Mouse (Mus musculus) thymus, adult 18-20 months (tissue): ENCODE results near the gene Esam.
A peak's percentile ranks its signal among the peaks of the same experiment; 100 is the strongest.

ENCODE experiments used
- DNase-seq, 2 experiments: peaks; one replicate each; pipeline ENCODE4 v3.0.0; 2022; ENCODE audit warnings: mixed read lengths in 2 of 2

Gene Esam

GRCm38 (mm10) chr9:37530888-37531705, 3.2 kb downstream of the Esam start:
- DNase-seq: no peak

DNA sequence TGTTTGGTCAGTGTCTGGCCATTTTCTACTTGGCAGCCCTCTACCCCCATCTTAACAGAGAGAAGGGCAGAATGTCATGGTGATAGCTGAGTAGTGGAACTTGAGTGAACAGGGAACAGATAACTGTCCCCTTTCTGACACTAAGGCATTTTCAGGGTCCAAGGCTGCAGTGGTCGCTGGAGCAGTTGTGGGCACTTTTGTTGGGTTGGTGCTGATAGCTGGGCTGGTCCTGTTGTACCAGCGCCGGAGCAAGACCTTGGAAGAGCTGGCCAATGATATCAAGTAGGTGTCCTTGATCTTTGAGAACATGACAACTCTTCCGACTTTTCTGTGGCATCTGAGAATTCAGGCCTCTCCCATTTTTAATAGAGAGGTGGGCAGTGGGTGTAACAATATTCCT, 9.0 kb downstream of the Esam start:
- DNase-seq: no peak

GRCm38 (mm10) chr9:37537658-37538250, 9.9 kb downstream of the Esam start:
- no peak for DNase-seq

DNA sequence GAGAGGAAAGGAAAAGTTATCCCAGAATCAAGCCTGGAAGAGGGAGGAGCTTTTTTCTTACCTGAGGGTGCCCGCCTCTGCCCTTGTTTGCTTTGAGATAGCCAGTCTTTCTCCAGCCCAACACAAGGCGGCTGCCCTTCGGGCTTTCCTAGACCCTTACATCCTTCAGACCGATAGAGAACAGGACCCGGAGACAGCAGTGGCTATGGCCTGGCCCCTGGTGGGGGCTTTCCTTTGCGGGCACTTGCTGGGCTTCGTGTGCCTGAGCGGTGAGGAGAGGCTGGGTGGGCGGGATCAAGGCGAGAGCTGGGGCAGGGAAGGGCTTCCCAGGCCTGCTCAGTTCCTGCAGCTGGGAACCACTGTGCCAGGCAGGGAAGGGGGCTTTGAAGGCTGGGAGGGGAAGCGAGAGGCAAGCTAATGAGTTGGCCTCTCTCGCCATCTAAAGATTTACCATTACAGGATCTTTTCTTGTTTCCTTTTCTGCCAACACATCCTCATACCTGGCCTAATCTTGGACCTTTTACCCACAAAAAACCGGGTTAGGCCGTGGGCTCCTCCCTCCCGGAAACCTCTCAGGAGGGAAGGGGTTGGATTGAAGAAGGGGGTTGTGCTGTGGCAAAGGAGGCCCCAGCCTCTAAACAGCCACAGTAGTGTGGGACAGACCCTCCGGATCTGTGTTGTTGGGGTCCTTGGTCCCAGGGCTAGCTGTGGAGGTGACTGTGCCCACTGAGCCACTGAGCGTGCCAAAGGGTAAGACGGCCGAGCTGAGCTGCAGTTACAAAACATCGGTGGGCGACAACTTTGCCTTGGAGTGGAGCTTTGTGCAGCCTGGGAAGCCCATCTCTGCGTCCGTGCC, 11.5 kb downstream of the Esam start, which contains the start of gene Vsig2:
Gene Vsig2 (plus strand): TSS at position 86 of the 856 bp plus-strand sequence.
- no peak for DNase-seq

DNA sequence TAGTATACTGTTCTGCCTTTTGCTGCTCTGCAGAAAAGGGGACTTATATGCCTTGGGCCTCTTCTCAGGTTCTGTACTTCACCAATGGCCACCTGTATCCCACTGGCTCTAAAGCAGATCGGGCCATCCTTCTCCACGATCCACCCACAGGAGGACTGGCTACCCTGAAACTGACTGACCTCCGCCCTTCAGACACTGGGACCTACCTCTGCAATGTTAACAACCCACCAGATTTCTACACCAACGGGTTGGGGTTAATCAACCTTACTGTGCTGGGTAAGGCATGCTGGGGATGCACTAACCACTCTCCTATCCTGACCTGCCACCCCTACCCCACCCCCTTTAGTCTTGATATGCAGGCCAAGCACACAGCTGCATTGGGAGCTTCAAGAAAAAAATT, 12.3 kb downstream of the Esam start:
- no peak for DNase-seq

DNA sequence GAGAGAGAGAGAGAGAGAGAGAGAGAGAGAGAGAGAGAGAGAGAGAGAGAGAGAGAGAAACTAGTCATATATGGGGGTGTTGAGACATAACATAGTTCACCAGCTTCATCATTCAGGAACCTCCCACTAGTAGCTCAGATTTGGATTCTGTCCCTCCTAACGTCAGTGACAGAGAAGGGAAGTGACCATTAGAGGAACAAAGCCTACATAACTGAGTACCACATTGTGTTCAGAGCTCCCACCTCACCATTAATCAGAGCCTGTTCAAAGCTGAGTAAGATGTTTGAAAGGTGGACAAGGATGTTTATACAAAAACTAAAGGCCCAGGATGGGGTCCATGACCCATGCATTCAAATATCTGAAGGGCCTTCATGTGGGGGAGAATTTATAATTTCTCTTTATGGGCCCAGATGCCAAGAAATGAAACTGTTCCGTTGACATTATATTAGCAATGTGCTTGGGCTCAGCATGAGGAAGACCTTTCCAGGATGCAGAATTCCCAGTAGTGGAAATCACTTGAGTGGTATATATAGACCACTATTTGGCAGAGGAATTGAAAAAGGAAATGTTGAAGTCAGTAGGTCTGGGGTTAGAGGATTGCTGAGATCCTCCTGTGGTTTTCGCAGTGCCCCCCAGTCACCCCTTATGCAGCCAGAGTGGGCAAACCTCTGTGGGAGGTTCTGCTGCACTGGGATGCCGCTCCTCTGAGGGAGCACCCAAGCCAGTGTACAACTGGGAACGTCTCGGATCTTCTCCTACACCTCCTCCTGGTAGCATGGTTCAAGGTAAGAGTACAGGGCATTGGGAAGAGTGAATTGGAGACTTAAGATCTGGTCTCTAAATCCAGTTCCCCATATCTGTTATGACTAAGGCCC, 13.1 kb downstream of the Esam start:
- DNase-seq: no peak

DNA sequence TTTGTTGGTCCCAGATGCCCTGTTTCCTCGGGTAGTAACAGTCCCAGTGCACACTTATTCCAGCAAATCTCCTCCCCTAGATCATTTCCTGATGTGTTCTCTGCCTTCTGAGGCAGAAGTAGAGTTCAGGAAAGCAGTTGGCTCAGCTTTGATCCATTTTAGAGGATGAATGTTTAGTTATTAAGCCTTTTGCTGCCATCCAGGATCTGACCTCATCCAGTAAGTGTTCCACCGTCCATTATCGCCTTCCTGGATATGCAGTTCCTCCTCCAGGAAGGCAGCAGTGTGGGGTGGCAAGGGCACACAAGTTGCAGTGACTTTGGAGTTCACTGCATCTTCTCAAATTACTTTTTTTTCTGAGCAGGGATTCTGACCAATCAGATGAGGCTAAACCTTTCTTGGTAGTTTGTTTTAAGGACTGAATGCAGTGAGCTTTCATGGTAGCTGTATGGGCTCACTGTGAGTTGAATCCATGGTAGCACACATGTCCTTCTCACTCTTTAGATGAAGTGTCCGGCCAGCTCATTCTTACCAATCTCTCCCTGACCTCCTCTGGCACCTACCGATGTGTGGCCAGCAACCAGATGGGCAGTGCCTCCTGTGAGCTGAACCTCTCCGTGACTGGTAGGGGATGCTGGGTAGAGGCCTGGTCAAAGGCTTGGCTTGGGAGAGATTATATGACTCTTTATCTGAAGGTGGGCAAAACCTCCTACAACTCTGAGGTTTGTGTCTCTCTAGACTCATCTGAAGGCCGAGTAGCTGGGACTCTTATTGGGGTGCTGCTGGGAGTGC, 14.2 kb downstream of the Esam start:
- DNase-seq: no peak

GRCm38 (mm10) chr9:37543869-37544440, 16.1 kb downstream of the Esam start:
- no peak for DNase-seq

DNA sequence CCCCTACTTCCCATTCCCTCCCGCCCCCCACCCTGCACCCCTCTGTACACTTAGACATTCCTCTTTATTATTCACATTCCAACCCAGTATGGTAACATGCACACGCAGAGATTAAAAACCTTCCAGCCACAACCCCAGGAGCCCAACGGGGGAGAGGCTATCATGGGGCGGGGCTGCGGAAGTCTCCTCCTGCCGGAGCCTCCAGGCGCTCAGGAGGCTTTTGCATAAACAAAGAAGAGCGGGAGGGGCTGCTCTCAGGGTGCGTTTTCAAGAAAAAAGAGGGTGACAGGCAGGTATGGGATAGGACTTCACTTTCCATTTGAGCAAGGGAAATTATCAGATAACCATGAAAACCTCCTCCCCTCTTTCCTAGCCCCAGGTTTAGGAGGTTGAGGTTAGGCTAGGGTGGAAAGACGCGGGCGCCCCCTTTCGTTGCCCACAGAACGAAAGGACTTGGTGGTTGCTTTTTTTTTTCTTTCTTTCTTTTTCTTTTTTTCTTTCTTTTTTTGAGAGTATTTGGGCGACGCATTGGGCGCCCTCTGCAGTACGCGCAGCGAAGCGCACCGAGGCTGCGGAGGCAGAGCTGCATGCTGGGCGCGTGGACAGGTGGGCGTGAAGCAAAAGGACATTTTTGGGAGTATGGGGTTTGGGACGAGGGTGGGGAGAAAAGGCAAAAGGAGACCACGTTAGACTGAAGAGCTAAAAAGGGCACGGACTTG, 16.7 kb downstream of the Esam start:
- DNase-seq: peak in 1 of 2 experiments; percentile 47

DNA sequence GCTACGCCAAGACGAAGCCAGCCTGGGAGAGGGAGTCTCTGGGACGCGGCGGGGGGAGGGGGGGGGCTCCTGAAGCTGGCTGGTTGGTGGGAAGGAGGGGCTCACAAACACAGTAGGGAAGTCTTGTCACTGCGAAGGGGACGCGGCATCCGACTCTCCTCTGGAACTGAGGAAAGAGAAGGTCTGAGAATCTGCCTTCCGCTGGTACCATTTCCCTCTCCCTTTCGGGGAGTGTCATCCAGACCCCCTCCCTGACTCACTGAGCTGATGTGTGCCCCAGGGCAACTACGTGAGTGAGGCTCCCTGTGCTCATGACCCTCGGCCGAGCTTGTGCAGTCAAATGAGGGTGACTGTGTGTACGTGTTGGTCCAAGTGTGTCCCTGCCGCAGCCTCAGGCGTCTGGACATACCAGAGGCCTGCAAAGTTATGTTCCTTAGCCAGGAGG, 17.3 kb downstream of the Esam start:
- no peak for DNase-seq

DNA sequence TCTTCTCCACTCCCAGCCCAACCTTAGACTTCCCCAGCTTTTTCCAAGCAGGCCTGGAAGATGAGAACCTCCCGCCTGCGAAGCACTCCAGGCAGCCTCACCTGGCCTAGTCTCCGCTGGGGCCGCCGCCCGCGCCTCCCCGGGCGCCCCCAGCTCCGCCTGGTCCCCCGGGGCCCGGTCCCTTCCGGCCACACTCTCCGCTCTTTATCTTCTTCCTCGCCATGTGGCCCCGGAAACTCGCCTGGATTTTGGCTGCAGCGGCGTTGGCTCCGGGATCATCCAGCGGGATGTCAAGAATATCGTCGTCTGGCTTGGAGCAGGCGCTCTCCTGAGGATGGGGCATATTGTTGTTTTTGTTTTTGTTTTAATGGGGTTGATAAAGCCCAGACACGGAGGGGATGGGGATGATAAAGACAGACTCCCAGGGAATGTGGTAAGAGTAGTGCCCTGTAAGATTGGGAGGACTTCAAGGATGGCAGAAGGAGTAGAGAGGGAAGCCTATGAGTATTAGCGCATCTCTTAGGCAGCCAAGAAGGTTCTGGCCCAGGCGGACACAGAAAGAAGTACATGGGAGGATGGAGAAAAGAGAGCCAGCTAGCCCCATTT, 18.1 kb downstream of the Esam start:
- DNase-seq: no peak

- DNase-seq: no peak
These were observed 19.0 kb downstream of the Esam start for GRCm38 (mm10) chr9:37546889-37547288.

GRCm38 (mm10) chr9:37550435-37550834, 22.6 kb downstream of the Esam start:
- no peak for DNase-seq

GRCm38 (mm10) chr9:37551751-37552531, 24.1 kb downstream of the Esam start:
- no peak for DNase-seq

- peak; percentile 52 to 55 for DNase-seq
These were observed 24.8 kb downstream of the Esam start, which contains the start of gene Nrgn for GRCm38 (mm10) chr9:37552536-37553293. Gene Nrgn (minus strand): TSS chr9:37552904.

GRCm38 (mm10) chr9:37554279-37554678, 26.4 kb downstream of the Esam start:
- DNase-seq: no peak

DNA sequence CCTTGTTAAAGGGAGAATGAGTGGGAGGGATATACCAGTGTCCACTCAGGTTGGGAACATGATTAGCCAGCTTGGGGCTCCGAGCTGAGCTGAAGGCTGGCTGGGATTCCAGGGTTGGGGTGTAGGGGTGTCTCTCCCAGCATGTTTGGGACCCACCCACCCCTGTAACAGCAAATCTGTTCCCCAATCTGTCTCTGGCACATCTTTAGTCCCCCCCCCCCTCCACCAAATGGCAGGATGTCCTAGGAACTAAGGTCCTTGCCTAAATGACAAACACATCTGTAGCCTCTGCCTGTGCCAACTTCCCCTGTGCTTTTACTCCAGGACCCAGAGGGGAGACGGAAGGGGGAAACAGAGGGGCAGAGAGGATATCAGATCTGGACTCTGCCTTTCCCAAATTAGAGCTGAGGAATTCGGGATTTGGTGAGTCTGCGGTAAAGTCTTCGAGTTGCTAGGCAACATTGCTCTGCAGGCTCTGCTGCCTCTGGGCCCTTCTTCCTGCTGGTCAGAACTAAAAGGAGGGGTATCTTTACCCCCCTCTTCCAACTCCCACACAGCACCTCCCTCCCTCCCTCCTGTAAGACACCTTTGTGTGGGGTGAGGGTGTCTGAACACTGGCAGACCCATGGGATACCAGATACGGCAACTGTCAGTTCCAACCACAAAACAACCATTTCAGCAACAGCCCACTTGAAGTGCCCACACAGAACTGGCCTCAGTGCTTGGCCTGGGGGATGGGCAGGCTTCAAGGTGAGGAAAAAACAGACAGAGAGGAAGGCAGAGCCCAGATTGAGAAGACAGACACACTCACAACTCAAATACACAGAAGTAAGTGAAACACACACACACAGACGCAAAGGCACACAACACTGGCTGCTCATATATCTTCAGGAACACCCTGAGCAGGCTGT, 27.2 kb downstream of the Esam start, which contains the start of gene Siae:
Gene Siae (plus strand): TSS at position 861 of the 911 bp plus-strand sequence.
- DNase-seq: no peak
